Mouse (Mus musculus): ENCODE results near the gene Invs.

Gene Invs

GRCm38 (mm10) chr4:48279498-48280134, at the start of gene Invs, which contains the start of gene Erp44:
Gene Invs, plus strand, starts transcription at chr4:48279760.
Gene Erp44, minus strand, starts transcription at chr4:48279558.
- DNase-seq (ENCODE audit: low read depth, low spot score): peak; percentile 96

DNA sequence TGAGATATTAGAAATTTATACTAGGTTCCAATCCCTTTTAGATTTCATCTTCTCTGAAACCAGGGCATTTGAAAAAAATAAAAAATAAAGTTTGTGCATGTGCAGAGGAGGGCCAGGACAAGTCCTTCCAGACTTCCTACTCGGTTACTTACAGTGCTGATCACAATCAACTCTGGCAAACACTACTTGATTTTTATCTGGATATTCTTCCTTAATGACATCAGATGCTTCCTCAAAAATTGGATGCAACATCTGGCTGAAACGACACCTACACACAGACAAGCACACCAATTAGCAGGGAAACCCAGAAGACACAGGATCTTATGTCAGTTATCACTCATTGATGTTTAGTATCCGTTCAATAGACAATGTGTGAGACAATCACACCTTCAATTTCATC, 42.8 kb upstream of the Invs start:
- DNase-seq (ENCODE audit: low read depth, low spot score): no peak

DNA sequence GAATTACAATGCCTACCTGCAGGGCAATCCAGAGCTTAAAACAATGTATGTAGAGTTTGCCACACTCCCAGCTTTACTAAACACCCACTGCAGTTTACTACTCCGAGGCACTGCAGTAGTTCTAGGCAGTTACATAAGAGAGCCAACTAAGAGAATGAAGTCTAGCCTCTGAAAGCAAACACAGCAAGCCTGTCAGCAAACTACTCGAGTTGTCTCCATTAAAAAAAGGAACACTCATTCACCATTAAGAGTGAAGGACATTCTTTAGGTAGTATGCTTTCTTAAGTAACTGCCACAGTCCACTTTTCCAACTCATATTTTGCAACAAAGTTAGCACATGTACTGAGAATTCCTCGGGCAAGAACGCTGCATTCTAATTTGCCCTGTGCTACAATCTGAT, 40.5 kb upstream of the Invs start:
- no peak for DNase-seq (ENCODE audit: low read depth, low spot score)

DNA sequence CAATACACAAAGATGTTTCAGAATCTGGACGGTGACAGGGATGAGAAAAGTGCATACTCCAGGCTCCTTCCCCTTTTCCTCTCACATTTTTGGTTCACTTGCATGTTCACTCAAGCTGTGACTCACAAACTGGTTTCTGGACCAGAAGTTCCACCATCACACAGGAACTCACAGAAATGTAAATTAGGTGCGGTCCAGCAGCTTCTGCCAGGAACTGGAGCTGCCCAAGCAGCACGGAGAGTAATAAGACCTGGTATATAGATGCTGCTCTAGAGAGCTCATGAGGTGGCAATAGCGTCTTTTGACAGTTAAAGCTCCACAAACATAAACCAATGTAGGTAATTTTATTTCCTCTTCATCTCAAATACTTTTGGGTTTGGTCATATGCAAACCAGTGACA, 37.1 kb upstream of the Invs start:
- DNase-seq (ENCODE audit: low read depth, low spot score): no peak

GRCm38 (mm10) chr4:48243737-48244136, 35.8 kb upstream of the Invs start:
- no peak for DNase-seq (ENCODE audit: low read depth, low spot score)

- no peak for DNase-seq (ENCODE audit: low read depth, low spot score)
Measured at GRCm38 (mm10) chr4:48244280-48244679, 35.3 kb upstream of the Invs start.

GRCm38 (mm10) chr4:48253266-48253665, 26.3 kb upstream of the Invs start:
- DNase-seq (ENCODE audit: low read depth, low spot score): no peak

DNA sequence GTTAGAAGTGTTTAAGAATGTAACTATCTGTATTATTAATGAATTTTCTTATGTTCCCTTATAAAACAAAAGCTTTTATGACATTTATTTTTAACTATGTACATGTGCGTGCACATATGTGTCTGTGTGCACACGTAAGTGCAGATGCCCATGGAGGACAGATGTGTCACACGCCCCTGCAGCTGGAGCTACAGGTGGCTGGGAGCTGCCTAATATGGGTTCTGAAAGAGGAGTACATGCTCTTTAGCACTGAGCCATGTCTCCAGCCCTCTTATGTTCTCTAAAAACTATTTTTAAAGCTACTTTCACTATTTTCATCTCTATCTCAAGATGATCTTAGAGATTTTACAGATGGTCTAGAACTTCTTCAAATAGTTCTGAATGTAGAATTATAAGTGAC, 21.5 kb upstream of the Invs start:
- DNase-seq (ENCODE audit: low read depth, low spot score): no peak

DNA sequence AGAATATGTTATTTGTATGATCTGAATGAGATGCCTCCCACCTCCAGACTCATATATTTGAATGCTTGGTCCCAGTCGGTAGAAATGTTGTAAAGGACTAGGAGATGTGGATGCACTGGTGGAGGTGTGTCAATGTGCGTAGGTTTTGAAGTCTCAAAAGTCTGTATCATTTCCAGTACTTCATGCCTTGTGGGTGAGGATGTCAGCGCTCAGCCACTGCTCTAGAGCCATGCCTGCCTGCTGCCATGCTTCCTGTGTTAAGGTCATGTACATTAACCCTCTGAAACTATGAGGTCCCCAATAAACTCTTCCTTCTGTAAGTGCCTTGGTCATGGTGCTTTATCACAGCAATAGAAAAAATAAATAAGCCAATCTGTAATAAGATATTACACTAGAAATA, 11.9 kb upstream of the Invs start:
- no peak for DNase-seq (ENCODE audit: low read depth, low spot score)

- DNase-seq (ENCODE audit: low read depth, low spot score): no peak
Measured at GRCm38 (mm10) chr4:48268127-48268526, 11.4 kb upstream of the Invs start.

DNA sequence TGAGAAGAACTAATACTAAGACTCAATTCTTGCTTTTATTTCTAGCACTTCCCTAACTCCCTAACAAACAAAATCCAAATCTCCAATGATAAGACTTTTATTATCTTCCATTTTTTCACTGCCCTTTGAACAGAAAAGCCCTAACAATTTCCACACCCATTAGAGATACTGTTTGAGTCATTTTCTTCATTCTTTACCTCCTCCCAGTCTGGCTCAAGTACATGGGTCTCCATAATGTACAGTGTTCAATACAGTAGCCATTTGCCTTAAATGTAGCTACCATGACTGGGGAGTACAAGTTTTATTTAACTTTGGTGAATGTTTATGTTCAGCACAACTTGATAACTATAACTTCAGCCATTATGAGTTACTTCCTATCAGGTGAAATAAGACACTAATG, 9.0 kb upstream of the Invs start:
- no peak for DNase-seq (ENCODE audit: low read depth, low spot score)

DNA sequence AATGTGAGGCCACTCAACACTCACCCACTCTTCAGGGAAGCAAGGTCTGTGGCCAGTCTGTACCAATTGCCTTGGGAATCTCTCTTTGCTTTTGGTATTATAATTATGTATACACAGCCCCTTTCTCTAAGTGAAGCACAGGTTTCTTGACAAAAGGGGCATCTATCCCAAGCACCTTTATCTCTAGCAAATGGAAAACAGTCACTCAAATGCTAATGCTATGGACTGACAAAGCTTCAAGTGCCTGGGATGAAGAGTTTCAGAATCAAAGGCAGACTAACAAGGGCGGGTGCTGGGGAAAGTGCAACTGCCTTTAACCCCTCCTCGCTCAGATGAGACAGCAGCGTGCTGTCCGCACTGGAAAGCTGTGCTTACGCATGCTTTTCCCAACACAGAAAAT, 7.7 kb upstream of the Invs start:
- DNase-seq (ENCODE audit: low read depth, low spot score): no peak

GRCm38 (mm10) chr4:48273119-48273829, 6.3 kb upstream of the Invs start:
- DNase-seq (ENCODE audit: low read depth, low spot score): no peak

DNA sequence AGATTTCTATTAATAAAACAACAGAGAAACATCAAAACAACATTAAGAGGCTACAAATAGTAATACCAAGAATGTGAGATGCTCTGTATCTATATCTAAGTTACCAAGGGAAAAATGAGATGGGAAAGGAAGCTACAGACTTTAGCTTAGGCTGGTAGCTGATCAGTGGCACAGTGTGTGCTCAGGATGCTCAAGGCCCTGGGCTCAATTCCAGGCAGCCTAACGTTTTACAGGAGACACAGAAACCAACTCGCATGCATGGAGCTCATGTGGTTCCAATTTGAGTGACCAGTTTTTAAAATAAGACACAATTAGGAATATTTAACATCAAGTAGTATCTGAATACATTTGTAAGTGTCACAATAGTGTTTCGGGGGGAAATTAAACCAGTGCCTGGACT, 3.8 kb upstream of the Invs start:
- no peak for DNase-seq (ENCODE audit: low read depth, low spot score)

DNA sequence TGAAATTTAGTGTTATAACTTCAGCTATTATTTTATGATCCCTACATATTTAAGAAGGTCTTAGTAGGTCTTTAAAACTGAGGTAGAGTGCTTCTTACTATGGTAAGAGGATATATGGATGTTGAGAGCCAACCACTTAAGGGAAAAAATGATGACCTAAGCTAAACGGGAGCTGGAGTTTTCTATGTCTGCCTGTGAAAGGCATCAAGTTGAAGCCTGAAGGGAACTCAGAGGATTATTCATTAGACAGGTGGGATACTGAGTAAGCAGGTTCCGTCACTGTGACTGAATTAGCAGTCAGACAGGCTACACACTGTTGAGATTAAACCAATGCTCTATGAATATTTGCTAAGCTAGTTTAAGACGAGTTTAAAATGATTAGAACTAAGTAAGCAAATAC, 2.5 kb upstream of the Invs start:
- DNase-seq (ENCODE audit: low read depth, low spot score): no peak

DNA sequence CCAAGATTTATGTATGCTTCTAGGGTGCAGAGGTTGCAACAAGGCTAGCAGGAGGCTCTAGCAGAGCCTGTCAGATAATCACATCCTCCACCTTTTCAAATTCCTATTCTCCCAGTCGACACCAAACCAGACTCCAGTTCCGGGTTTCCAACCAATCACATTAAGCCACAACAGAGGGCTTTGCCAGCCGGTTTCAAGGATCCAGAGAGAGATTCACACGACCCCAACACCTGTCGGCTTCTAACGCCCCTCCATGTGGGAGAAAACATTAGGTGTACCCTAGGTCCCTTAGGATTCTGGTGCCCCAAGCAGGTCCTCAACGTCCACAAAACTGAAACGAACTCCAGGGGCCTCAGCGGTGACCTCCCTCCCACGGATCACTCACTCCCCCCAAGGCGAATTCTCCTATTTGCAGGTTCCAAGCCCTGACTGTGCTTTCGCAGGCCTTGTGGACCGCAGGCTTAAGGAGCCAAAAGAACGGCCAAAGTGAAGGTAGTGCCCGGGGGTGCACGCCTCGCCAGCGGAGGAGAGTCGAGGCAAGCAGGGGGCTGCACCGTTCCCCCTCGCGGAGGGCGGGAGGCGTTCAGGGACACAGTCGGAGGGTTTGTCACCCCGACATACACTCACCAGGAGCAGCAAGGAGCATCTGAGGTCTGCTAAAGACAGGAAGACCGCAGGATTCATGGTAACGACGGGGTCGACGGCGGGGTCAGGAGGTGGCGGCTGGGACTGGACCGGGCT, 633 bp upstream of the Invs start:
- DNase-seq (ENCODE audit: low read depth, low spot score): peak; percentile 29

- DNase-seq (ENCODE audit: low read depth, low spot score): no peak
Measured at GRCm38 (mm10) chr4:48281121-48281520, 1.6 kb downstream of the Invs start.

DNA sequence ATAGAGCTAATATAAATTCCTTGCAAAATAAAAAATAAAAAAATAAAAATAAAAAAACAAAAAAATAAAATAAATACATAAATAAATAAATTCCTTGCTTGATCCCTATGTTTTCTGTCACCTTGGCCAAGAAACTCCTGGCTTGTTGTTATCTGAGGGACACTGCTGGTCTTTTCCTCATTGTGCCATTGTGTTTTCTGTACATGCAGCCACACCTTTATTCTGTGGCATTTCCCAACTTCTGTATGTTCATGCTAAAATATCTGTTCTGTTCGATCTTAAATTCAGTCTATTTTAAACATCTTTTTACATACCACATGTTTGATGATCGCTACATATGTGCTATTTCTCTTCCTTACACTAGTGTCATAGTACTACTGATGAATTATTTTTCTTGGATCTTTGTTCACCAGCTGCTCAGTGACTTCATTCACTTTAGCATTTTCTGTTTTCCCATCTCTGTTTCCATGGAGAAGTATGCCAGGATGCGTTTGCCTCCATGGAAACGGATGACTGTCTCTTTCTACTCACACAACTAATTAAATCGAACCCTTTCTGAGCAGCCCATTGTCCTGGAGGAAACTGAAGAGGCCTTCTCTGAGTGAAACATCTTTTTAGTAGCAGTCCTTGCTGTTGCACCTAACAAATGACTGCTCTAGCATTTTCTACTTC, 7.7 kb downstream of the Invs start:
- peak; percentile 27 for DNase-seq (ENCODE audit: low read depth, low spot score)

DNA sequence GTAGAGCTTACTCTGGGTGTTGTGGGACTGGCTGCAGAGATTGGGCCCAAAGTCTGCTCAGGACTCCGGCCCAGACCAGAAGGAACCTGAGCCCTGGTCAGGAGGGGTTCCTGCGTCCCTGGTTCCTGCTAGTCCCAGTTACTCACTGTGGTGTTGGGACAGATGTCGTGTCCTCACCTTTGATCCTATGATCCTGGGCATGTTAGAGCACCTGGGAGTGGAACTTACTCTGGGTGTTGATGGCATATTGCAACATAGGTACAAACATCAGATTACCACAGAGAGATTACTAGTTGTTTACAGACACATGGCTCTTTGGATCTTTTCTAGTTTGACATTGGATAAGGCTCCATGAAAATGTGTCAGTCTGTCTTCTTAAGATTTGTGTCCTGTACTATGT, 35.3 kb downstream of the Invs start:
- no peak for DNase-seq (ENCODE audit: low read depth, low spot score)

- no peak for DNase-seq (ENCODE audit: low read depth, low spot score)
Measured at GRCm38 (mm10) chr4:48316036-48316435, 36.5 kb downstream of the Invs start.

GRCm38 (mm10) chr4:48321276-48321675, 41.7 kb downstream of the Invs start:
- DNase-seq (ENCODE audit: low read depth, low spot score): no peak

- DNase-seq (ENCODE audit: low read depth, low spot score): no peak
Measured at GRCm38 (mm10) chr4:48322095-48322494, 42.5 kb downstream of the Invs start.
